Mouse (Mus musculus) G1E (cell line): ENCODE results near the gene Cercam.

ENCODE experiments used
- CTCF ChIP-seq: IDR thresholded peaks from 2 replicates; pipeline ENCODE4 v1.5.1; 2012; ENCODE audit warnings: low read depth, low read length, inconsistent platforms, mixed read lengths
- GATA1 ChIP-seq: IDR thresholded peaks from 2 replicates; pipeline ENCODE4 v1.6.1; 2012; ENCODE audit warnings: borderline replicate concordance, low read length, inconsistent platforms, mixed read lengths
- GATA2 ChIP-seq: IDR thresholded peaks from 2 replicates; pipeline ENCODE4 v1.6.1; 2012; ENCODE audit warnings: low read depth, low read length, inconsistent platforms, borderline replicate concordance
- TAL1 ChIP-seq: conservative IDR thresholded peaks from 2 replicates; pipeline ENCODE4 v1.6.1; 2012; ENCODE audit warnings: low read depth, low read length, inconsistent platforms, mixed read lengths

GRCm38 (mm10) chr2:29857341-29857740, 11.6 kb upstream of the Cercam start:
- TF ChIP-seq CTCF: no peak
- TF ChIP-seq GATA1: no peak
- no peak for TF ChIP-seq TAL1
- TF ChIP-seq GATA2: no peak
